Mouse (Mus musculus) lung, postnatal 0 days (tissue): ENCODE data around the gene Gm20696.

Experiments
- CTCF ChIP-seq: IDR thresholded peaks from 2 replicates; pipeline ENCODE4 v1.5.1; 2016; ENCODE audit warnings: antibody characterized with exemption, mild to moderate bottlenecking
- EP300 ChIP-seq: IDR thresholded peaks from 2 replicates; pipeline ENCODE4 v1.6.1; 2016; ENCODE audit warnings: antibody characterized with exemption, mild to moderate bottlenecking, control low read depth

GRCm38 (mm10) chr6:99334255-99334654 lies 332.3 kb downstream of the Gm20696 start:
- TF ChIP-seq CTCF (no peak), EP300 (no peak)
